Mouse (Mus musculus) left cerebral cortex, postnatal 25 days (tissue): ENCODE measurements around the gene 1700088E04Rik. TPM values are rescaled to one million over a fixed set of nuclear protein-coding genes. Genes with fewer than 3 reads are reported as not detected.

Source experiments
- DNase-seq, 2 experiments: peaks; one replicate each; pipeline ENCODE4 v3.0.0; 2022; ENCODE audit warnings: low spot score in 2 of 2, mixed read lengths in 1 of 2
- intact Hi-C: fragments of 180-260 bp; cut with DNase I; formaldehyde crosslinking; loops from one replicate; pipeline ENCODE4 v1.15.1; 2025
- total RNA-seq, 2 experiments: library from RNA; stranded (reverse); gene quantifications; 2 replicates each; pipeline ENCODE4 v1.2.3; 2021

Gene 1700088E04Rik
- 10 to 100 TPM; 11.7 to 12.2 TPM for total RNA-seq

DNA sequence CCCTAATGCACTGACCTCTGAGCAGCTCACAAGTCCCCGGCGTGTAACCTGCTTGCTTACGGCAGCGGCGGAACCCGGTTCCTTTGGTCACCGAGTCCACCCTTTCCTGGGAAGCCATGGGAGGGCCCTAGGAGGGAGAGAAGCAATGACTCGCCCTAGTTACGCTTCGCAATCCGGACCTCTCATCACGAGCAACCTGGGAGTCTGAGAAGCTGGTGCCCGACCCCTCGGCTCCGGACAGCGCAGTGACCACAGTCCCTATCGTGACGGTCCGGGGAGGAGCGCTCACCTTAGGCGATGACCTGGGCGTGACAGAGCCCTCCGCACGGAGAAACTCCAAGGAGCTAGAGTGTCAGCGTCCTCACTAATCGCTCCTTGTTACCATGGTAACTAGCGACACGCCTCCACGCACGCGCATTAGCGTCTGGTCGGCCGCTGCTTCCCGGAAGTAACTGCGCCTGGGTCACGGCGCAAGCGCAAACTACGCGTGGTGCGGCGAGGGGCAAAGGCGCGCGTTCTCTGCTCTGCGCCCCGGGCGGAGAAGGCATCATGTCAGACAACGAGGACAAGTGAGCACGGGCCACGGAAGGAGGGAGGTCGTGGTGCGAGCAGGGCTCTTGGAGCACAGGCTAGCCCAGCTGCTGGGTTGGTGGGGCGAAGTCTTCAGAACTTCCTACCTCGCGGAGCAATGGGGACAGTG lies at the start of gene 1700088E04Rik, which contains the start of gene Polr2f:
TSS of gene 1700088E04Rik (minus strand) at position 388 of the 700 bp plus-strand sequence.
TSS of gene Polr2f (plus strand) at position 144 of the 700 bp plus-strand sequence.
- intact Hi-C loops: no loop called here
- peak; percentile 95 to 96 for DNase-seq

GRCm38 (mm10) chr15:79187819-79188218 lies 46.8 kb upstream of the 1700088E04Rik start:
- intact Hi-C loops: no loop called here
- DNase-seq: no peak

- intact Hi-C loops: no loop called here
- no peak for DNase-seq
Measured at GRCm38 (mm10) chr15:79185213-79185612, 44.2 kb upstream of the 1700088E04Rik start.

DNA sequence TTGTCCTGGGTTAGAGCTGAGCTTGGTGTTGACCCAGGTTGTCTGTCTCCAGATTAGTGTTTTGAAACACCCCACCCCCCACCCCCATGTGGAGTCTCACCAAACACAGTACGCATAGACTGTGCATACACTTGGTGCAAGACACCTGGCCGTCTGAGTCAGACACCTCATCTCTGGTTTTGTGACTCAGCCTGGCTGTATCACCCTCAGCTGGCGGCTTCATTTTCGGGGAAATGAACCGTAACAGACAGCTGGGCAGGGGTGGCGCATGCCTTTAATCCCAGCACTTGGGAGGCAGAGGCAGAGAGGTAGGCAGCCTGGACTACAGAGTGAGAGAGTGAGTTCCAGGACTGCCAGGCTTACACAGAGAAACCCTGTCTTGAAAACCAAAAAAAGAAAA lies 35.9 kb upstream of the 1700088E04Rik start:
- no peak for DNase-seq
- intact Hi-C loops: no loop called here

DNA sequence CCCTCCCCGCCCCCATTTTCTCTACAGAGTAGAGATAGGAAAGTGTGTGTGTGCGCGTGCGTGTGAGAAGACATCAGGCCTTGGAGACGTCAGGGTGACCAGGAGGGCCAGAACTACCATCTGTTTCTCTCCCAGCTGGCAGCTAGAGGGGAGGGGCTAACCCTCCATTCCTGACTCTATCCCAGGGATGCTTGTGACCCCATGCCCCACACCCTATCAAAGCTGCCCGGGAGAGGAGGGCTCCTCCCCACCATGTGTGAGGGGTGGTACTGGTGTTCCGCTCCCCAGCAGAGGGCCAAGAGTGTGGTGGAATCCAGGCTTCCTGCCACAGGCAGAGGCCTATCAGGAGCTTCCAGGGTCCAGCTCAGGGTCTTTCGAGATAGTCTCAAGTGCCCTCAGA lies 25.7 kb upstream of the 1700088E04Rik start:
- intact Hi-C loops: no loop called here
- peak in 1 of 2 experiments; percentile 14 for DNase-seq

DNA sequence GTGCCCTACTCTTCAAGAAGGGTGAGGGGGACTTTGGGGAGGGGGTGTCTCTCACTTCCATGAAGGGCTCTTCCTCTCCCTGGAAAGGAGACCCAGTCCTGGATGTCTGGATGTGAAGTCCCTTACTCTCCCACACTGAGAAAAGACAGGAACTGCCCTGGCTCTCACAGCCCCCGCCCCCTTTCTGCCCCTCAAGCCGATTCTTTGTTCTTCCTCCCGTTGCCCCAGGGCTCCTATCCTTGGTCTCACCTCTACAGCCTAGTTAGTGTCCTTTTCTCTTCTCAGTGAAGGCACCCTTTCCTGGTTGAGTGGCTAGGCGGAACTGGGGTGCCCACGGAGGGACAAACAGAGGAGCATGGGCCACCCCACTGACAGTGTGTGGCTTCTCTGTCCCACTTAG lies 24.1 kb upstream of the 1700088E04Rik start, which contains the start of gene Sox10:
TSS of gene Sox10 (minus strand) at position 101 of the 400 bp plus-strand sequence.
- intact Hi-C loops: no loop called here
- no peak for DNase-seq

DNA sequence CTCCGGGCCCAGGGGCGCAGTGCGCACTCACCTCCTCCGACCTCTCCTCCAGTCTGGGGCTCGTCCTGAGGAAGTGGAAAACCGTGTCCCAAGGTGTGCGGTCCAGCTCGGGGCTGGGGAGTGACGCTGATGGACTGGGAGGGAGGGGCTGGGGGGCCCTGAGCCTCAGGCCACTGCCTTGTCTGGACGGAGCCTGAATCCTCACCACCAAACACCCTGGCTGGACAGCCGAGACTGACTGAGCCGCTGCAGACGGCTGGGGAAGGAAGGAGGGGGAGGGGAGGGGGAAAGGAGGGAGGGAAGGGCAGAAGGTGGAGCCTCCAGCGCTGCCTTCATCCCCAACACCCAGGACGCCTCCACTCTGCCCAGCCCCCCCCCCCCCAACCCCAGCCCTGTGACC lies 23.2 kb upstream of the 1700088E04Rik start:
- intact Hi-C loops: no loop called here
- DNase-seq: no peak

GRCm38 (mm10) chr15:79162822-79163221 lies 21.8 kb upstream of the 1700088E04Rik start:
- intact Hi-C loops: no loop called here
- DNase-seq: no peak

DNA sequence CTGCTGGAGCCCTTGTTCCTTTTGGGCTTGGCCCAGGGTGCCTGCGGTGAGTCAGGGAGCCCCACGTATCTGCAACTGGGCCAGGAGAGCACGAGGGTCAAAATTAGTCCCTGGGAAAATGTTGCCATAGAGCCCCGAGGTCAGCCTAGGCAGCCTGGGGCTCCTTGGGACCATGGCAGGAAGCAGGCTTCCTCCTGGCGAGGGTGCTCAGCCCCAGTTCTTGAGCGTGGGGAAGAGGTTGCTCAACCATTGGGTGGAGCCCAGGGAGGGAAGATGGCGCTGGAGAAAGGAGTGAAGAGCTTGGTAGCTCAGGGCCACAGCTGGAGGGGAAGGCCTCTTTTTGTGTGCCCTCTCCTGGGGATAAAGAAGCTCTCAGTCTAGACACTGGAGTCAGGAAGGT lies 21.2 kb upstream of the 1700088E04Rik start:
- intact Hi-C loops: no loop called here
- no peak for DNase-seq

DNA sequence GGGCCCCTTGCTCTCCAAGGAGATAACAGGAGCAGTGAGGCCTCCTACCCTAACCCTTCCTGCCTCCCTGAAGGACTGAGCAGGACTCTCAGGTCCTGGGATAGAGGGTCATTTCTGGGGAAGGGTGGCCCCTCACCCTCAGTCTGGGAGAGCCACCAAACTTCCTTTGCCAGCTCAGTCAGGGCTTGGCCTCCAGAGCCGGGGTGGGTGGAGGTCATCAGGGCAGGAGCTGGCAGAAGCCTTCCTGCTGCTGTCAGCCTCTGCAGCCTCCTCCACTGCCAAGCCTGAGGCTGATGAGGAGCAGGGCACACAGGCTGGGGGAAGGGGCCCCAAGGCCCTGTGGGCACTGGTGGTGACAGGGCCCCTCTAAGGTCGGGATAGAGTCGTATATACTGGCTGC lies 14.5 kb upstream of the 1700088E04Rik start:
- DNase-seq: no peak
- intact Hi-C loops: no loop called here

DNA sequence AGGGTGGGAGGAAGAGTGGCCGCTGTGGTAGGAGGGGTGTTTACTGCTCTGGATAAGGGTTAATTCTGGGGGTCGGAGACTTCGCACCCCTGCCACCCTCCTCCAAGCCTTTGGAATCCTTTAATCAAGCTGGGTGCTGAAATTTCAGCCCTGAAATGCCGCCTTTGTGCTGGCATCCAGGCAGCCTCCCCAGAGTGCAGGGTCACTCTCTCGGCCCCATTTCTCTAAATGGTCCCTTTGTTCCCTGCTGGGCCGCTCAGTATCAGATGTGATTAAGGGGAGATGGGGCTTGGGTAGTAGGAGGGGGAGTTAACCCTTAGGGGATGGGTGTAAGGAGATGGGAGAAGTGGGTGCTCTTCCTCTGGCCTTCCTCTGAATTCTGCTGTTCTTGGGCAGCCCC lies 11.7 kb upstream of the 1700088E04Rik start:
- intact Hi-C loops: no loop called here
- peak in 1 of 2 experiments; percentile 23 for DNase-seq

- DNase-seq: no peak
- intact Hi-C loops: no loop called here
Measured at GRCm38 (mm10) chr15:79151881-79152280, 10.8 kb upstream of the 1700088E04Rik start.

DNA sequence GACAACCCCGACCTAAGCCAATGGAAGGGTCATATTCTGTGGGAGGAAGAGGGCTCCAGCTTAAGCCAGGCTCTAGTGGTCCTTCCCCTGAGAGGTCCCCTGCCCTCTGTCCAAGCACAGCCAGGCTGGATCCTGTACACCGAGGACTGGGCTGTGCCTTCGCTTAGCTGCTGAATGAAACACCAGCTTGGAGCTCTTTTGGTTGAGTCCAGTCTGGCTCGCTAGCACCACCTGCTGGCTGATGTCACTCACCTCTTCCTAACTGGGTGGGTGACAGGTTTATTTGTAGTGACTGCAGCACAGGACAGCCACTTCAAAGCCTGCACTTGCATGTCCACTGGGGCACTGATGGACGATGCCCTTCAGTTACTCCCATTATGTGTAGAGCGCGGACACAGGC lies 7.5 kb upstream of the 1700088E04Rik start:
- intact Hi-C loops: loop anchor here (5.0 kb wide), 1 partner anchor 56 kb away; no protein-coding TSS in a partner anchor
- peak; percentile 73 for DNase-seq

DNA sequence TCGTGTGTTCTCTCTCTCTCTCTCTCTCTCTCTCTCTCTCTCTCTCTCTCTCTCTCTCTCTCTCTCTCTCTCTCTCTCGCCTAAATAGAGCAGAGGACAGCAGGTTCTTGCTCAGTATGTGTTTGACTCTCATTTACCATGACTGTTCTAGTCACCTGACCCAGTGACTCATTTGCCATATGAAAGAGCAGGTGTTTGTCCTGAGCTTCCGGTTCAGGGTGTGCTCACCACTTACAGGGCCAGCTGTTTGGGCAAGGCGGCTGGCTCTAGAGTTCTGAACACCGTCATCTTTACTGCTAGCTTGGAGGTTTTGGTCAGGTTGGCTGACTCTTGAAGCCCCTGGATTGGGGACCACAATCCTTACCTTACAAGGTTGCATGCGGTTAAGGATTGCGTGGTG lies 4.5 kb upstream of the 1700088E04Rik start:
- intact Hi-C loops: loop anchor here (5.0 kb wide), 1 partner anchor 53 kb away; no protein-coding TSS in a partner anchor
- DNase-seq: no peak

GRCm38 (mm10) chr15:79144021-79144420 lies 3.0 kb upstream of the 1700088E04Rik start:
- DNase-seq: no peak
- intact Hi-C loops: no loop called here

- intact Hi-C loops: no loop called here
- no peak for DNase-seq
Measured at GRCm38 (mm10) chr15:79143316-79143715, 2.3 kb upstream of the 1700088E04Rik start.

- intact Hi-C loops: no loop called here
- no peak for DNase-seq
Measured at GRCm38 (mm10) chr15:79141566-79141917, 489 bp upstream of the 1700088E04Rik start.

GRCm38 (mm10) chr15:79139640-79140039 lies 1.4 kb downstream of the 1700088E04Rik start:
- intact Hi-C loops: no loop called here
- no peak for DNase-seq

GRCm38 (mm10) chr15:79135783-79136575 lies 5.1 kb downstream of the 1700088E04Rik start:
- DNase-seq: no peak
- intact Hi-C loops: no loop called here

DNA sequence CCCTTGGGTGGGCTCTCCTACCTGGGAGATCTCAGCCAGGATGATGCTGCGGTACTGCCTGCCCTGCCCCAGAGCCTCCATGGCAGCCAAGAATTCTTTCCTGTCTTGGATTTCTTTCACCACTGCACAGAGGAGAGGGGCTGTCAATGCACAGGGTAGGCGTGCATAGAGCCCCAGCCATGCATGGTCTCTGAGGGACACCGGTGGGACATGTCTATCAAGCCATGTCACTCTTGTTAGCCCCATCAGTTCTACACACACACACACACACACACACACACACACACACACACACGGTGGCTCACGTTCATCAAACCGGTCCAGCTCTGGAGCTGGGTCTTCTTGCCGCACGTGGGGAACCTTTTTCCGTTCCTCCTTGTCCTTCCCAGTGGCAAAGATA lies 5.7 kb downstream of the 1700088E04Rik start:
- intact Hi-C loops: no loop called here
- DNase-seq: no peak
